Mouse (Mus musculus): Measurements from ENCODE around the gene Gss.

GRCm38 (mm10) chr2:155604560-155605235 is 12.1 kb upstream of the Gss start:
- TF ChIP-seq EP300 (IDR thresholded peaks at IDR 0.05; ENCODE audit: low read depth) (no peak), CTCF (IDR thresholded peaks at IDR 0.05; ENCODE audit: low read depth) (no peak)
